Mouse (Mus musculus): ENCODE data around the gene Fadd.

Fadd gene

DNA sequence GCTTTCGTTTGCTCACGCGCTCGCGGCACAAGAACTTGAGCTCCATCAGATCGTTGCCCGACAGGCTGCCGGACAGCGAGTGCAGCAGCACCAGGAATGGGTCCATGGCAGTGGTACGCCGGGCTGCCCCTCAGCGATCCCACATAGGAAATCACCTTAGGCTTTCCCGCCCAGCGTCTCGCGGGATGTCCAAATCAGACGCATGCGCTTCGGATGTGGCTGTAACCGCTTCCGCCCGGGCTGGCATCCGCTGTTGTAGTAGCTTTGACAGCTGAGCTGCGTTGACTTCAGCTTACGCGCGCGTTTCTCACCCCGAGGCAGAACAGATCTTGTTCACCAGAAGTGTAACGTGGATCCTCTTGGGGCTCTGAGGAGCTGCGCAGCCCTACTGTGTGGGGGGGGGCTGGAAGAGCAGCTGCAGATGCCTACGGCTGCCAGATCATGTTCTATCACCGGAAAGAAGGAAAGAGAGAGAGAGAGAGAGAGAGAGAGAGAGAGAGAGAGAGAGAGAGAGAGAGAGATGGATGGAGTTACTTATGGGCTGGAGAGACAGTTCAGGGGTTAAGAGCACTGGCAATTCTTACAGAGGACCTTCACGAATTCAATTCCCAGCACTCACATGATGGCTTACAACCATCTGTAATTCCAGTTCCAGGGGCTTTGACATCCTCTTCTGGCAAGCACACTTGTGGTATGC, at the start of gene Fadd:
Gene Fadd, minus strand, starts transcription at position 180 of the 697 bp plus-strand sequence.
- peak; percentile 91 for DNase-seq (ENCODE audit: low read depth)

GRCm38 (mm10) chr7:144630622-144631021, 48.4 kb upstream of the Fadd start:
- no peak for DNase-seq (ENCODE audit: low read depth)

DNA sequence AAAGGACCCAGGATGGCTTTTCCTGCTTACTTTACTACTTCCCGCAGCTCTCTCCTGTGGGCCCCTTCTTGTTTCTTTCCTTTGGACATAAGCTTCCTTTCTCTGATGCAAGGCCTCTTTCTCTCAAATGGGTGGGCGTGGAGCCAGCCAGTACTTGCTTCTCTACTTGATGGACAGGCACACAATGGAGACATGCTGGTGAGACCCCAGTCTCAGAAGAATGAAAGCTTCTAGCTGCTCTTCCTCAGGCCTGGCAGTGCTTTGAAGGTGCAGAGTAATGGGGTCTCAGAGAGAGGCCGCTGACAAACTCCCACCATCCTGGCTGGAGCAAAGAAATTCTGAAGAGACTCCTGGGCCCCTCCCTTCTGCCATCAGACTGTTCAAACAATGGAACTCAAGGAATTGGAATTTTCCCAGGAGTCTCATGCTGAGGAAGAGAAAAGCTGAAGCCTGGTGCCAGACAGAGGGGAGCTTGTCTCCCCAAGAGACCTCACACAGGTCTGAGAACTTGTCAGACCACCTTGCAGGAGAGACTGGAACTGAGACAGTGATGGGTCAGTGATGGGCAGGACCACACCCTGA, 46.2 kb upstream of the Fadd start:
- no peak for DNase-seq (ENCODE audit: low read depth)

DNA sequence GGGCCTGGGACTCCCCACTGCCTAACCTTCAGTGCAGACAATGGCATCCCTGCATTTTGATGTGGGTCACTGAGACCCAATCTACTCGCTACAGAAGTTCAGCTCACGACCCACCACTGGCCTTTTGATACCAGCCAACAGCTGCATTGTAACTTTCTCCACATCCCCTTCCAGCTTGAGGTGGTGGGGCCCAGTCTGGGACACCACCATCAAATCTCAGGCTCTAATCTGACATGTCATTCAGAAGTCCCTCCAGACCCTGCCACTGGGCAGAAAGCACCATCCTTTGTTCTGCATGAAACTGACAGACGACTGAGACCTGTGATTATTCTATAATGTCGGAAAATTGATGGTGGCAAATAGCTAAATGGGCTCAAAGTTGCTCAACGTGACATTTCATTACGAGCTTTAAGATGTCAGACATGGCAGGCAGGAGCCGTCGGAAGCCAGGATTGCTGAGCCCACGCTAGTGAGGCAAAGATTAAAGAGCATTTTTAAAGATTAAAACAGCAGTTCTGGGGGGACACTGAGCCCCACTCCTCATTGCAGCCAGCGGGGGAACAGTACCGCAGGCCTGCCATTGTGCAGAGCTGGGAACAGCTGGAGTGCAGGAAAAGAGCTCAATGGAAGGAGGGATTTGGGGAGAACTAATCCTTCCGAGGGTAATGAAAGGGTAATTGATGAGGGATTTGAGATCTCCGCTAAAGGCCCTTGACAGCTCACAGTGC, 45.5 kb upstream of the Fadd start:
- DNase-seq (ENCODE audit: low read depth), result no peak

- no peak for DNase-seq (ENCODE audit: low read depth)
These were observed 43.8 kb upstream of the Fadd start for GRCm38 (mm10) chr7:144626042-144626441.

GRCm38 (mm10) chr7:144620721-144621681, 38.7 kb upstream of the Fadd start:
- DNase-seq (ENCODE audit: low read depth), result no peak

GRCm38 (mm10) chr7:144620315-144620714, 38.1 kb upstream of the Fadd start:
- DNase-seq (ENCODE audit: low read depth), result no peak

DNA sequence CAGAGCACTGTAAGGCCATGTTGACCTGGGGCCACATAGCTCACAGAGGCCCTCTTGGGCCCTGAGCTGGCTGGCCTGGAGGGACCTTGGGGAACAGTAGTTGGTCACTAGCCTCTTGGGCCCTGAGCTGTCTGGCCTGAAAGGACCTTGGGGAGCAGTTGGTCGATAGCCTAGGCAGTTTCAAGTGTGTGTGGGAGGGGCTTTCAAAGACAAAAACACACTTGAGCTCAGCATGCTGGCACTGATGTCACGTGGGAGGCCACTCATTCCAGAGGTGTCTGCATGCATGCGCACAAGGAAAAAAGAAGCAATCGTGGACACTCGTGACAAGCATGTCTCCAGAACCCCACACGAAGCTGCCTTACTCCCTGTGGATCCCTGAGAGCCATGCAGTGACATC, 33.1 kb upstream of the Fadd start:
- DNase-seq (ENCODE audit: low read depth), result no peak

DNA sequence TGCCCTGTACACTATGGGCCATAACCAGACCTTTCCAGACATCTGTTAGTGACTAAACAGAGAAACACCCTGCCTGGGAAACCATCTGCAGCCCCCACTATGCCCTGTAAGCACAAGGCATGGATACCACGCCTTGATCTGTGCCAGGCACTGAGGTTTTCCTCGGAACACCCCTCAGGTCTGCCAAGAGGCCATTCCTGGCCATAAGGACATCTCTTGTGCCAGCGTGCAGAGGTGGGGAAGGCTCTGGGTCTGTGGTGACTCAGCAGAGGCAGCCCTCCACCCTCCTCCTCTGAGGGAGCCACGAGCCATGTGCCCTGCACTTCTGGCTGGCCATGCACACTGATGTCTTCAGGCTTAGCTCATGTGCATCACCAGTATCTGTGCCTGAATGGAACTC, 30.6 kb upstream of the Fadd start:
- DNase-seq (ENCODE audit: low read depth), result no peak

- no peak for DNase-seq (ENCODE audit: low read depth)
These were observed 30.1 kb upstream of the Fadd start for GRCm38 (mm10) chr7:144612351-144612750.

GRCm38 (mm10) chr7:144611595-144611994, 29.3 kb upstream of the Fadd start:
- DNase-seq (ENCODE audit: low read depth), result no peak

- no peak for DNase-seq (ENCODE audit: low read depth)
These were observed 27.3 kb upstream of the Fadd start for GRCm38 (mm10) chr7:144609568-144609967.

GRCm38 (mm10) chr7:144607862-144608261, 25.6 kb upstream of the Fadd start:
- no peak for DNase-seq (ENCODE audit: low read depth)

GRCm38 (mm10) chr7:144604735-144605134, 22.5 kb upstream of the Fadd start:
- DNase-seq (ENCODE audit: low read depth), result no peak

GRCm38 (mm10) chr7:144604291-144604690, 22.0 kb upstream of the Fadd start:
- DNase-seq (ENCODE audit: low read depth), result no peak

DNA sequence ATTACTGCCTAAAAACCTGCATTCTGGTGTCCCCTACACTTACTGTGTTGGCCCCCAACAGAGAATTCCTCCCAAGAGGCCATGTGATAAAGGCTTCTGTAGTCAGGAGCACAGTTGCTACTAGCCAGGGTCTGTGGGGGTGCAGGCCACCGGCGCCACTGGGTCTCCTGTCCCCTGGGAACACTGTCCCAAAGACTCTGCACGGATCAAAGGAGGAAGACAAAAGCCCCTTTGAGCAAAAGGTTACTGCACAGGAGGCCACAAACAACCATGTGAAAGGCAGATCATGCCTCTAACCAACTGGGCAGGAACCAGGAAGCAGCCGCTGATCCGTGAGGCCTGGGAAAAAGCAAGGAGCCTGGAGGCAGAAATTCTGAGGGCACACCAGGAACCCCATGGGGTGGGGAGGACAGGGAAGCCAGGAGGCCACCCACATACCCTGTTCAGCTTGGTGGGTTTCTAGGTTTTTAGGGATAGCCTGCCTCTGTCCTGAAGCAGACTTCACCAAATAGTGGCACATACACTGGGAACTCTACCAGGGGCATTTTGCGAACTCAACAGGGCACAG, 18.2 kb upstream of the Fadd start:
- no peak for DNase-seq (ENCODE audit: low read depth)

GRCm38 (mm10) chr7:144589508-144589907, 7.2 kb upstream of the Fadd start:
- DNase-seq (ENCODE audit: low read depth), result no peak

DNA sequence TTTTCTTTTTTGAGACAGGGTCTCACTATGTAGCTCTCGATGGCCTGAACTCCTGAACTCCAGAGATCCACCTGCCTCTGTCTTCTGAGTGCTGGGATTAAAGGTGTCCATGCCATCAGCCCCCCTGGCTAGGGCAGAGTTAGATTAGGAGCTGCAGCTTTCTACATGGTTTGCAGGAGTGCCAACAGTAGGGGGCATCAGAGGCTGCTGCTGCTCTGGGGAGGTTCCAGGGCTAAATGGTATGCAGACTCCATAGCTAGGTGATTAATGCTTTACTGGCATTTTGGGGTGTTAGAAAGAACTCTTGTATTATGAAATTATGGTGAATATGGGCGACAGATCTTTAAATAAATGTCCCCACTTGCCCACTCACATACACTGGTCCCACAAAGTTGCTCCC, 5.0 kb upstream of the Fadd start:
- no peak for DNase-seq (ENCODE audit: low read depth)

DNA sequence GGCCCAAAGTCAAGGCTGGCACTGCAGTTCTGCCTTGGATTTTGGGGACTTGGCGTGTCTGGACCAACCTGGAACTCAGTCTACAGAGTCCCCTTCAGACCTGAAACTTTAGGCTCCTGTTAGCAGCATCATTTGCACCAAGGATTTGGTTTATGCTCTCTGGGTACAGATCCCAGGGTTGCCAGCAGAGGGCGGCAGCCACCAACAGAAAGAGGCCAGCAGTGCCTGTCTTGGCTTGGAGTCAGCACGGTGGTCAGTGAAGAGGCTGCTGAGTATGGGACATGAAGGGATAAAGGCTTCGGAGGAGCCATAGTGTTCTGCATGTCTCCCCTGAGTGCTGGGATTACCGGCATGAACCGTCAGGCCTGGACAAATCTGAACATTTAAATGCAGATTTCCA, 3.4 kb upstream of the Fadd start:
- DNase-seq (ENCODE audit: low read depth), result peak; percentile 31

GRCm38 (mm10) chr7:144583619-144584018, 1.4 kb upstream of the Fadd start:
- peak; percentile 40 for DNase-seq (ENCODE audit: low read depth)

- DNase-seq (ENCODE audit: low read depth), result peak; percentile 72
These were observed 542 bp downstream of the Fadd start for GRCm38 (mm10) chr7:144581559-144582283.
